Mouse (Mus musculus) bone marrow, adult 2 months (tissue): Measurements from ENCODE around the gene Txnrd1.

ENCODE experiments used
- CTCF ChIP-seq: fragments of 200-500 bp; IDR thresholded peaks from 2 replicates; pipeline ENCODE4 v1.5.1; 2011; ENCODE audit warnings: low read length, control low read depth; ENCODE audit not compliant: control insufficient read depth, insufficient read depth
- POLR2A ChIP-seq: fragments of 200-500 bp; IDR thresholded peaks from 2 replicates; pipeline ENCODE4 v1.6.1; 2011; ENCODE audit warnings: low read depth, mild to moderate bottlenecking, control low read depth, low read length, borderline replicate concordance; ENCODE audit not compliant: control insufficient read depth

- TF ChIP-seq CTCF (no peak), POLR2A (no peak)
These were observed 42.0 kb upstream of the Txnrd1 start for GRCm38 (mm10) chr10:82791713-82792112.
